Mouse (Mus musculus): ENCODE data around the gene Thrb. TPM values are rescaled to one million over a fixed set of nuclear protein-coding genes. Genes with fewer than 3 reads are reported as not detected.

The Thrb gene
- polyA plus RNA-seq, 1 experiment from 2014 or later, result 1.2 TPM

DNA sequence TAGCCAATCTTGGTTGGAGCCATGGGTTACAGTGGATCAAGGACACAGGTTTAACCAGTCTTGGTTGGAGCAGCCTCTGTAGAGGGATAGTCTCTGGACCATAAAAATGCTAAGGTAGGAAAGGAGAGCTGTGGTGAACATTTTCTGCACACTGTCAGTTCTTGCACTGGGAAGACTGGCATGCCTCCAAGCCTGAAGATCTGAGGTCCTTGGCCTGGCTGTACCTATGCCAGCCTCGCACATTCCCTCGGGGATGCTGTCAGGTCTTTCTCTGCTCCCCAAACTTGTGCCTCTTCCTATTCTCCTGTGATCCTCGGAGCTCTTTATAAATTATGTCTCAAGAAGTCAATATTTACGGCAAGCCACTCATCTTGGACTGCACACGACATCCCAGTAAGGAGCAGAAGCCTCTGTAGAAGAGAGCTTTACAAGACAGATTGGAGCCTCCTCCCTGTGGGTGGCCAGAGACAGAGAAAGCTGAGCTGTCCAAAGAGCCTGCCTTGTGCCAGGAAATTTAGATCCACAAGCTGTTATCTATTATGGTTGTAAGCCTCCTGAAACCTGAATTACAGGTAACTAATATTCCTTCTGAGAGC lies 199.8 kb downstream of the Thrb start:
- 66% methylated on average over 5 of the region's 5 CpGs for WGBS
- H3K9ac ChIP-seq (ENCODE audit: low read length), result no peak overlapping the region
- no peak overlapping the region for H3K4me2 ChIP-seq (ENCODE audit: low read depth, low read length)
- H3K36me3 ChIP-seq (ENCODE audit: control insufficient read depth, insufficient read depth), result no peaks in the 10 kb centered on the region
- no peaks in the 10 kb centered on the region for H3K27me3 ChIP-seq (ENCODE audit: control insufficient read depth, insufficient read depth, low read length)
- H3K27ac ChIP-seq (ENCODE audit: low read length), result no peak overlapping the region
- no peak overlapping the region for H3K4me3 ChIP-seq (ENCODE audit: low read length)
- no peak for ATAC-seq (replicated peaks; ENCODE audit: extremely low read depth, insufficient read depth, low FRiP score)
- no peaks in the 10 kb centered on the region for H3K9me3 ChIP-seq (replicated peaks; ENCODE audit: control insufficient read depth, low read length)
- no peaks in the 10 kb centered on the region for H3K4me1 ChIP-seq (ENCODE audit: control insufficient read depth, insufficient read depth, low read length)

DNA sequence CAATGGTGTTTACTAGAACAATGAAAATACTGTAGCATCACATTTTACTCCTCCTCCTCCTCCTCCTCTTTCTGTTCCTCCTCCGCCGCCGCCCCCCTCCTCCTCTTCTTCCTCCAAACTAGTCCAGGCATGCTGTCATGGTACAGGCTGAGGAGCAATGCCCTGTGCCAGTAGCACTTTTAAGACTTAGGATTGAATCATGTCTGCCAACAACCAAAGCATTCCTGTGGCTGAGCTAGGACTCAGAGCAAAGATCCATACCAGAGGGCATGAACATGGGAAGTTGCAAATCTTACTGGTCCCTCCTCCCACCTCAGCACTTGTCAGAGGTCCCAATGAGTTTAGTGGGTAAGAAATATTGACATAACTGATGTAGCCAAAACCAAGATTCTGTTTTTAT lies 202.6 kb downstream of the Thrb start:
- H3K9ac ChIP-seq (ENCODE audit: low read length), result no peak overlapping the region
- H3K4me3 ChIP-seq (ENCODE audit: low read length), result no peak overlapping the region
- H3K4me1 ChIP-seq (ENCODE audit: control insufficient read depth, insufficient read depth, low read length), result no peaks in the 10 kb centered on the region
- no peaks in the 10 kb centered on the region for H3K27me3 ChIP-seq (ENCODE audit: control insufficient read depth, insufficient read depth, low read length)
- no peak overlapping the region for H3K4me2 ChIP-seq (ENCODE audit: low read depth, low read length)
- no peak overlapping the region for H3K27ac ChIP-seq (ENCODE audit: low read length)
- H3K9me3 ChIP-seq (replicated peaks; ENCODE audit: control insufficient read depth, low read length), result no peaks in the 10 kb centered on the region
- ATAC-seq (replicated peaks; ENCODE audit: extremely low read depth, insufficient read depth, low FRiP score), result no peak
- 92% methylated on average over 3 of the region's 3 CpGs for WGBS
- no peaks in the 10 kb centered on the region for H3K36me3 ChIP-seq (ENCODE audit: control insufficient read depth, insufficient read depth)

DNA sequence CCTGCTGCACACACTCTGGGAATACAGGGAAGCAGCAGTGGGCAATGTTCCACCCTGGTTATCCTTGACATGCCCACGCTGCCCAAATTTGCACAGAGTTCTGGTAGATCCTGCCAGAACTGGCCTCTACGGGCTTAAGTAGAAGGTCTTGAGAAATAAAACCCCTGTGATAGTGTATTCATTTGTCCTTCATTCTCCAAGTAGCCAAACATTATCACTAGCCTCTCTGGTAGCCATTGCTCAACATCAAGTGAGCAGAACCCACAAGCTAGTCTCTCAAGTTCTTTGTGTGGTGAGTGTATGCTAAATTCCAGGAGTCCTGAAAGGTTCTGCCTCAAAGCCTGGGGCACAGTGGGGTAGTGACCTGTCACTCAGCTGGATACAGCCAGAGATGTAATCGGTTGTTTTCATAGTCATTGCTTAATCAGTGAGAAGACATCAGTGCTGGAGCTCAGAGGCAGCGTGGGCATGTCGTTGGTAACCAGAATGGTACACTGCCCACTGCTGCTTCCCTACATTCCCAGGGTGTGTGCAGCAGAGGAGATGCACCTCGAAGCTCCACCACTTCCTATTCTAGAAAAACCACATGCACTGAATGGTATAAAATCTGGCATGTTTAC lies 203.8 kb downstream of the Thrb start:
- no peak overlapping the region for H3K27ac ChIP-seq (ENCODE audit: low read length)
- no peak overlapping the region for H3K4me2 ChIP-seq (ENCODE audit: low read depth, low read length)
- H3K36me3 ChIP-seq (ENCODE audit: control insufficient read depth, insufficient read depth), result no peaks in the 10 kb centered on the region
- no peak overlapping the region for H3K9ac ChIP-seq (ENCODE audit: low read length)
- H3K4me1 ChIP-seq (ENCODE audit: control insufficient read depth, insufficient read depth, low read length), result no peaks in the 10 kb centered on the region
- 60% methylated on average over 6 of the region's 6 CpGs for WGBS
- H3K9me3 ChIP-seq (replicated peaks; ENCODE audit: control insufficient read depth, low read length), result no peaks in the 10 kb centered on the region
- H3K27me3 ChIP-seq (ENCODE audit: control insufficient read depth, insufficient read depth, low read length), result no peaks in the 10 kb centered on the region
- no peak overlapping the region for H3K4me3 ChIP-seq (ENCODE audit: low read length)
- no peak for ATAC-seq (replicated peaks; ENCODE audit: extremely low read depth, insufficient read depth, low FRiP score)

GRCm38 (mm10) chr14:17868326-17868725 lies 208.3 kb downstream of the Thrb start:
- Histone ChIP-seq H3K9me3 (replicated peaks; ENCODE audit: control insufficient read depth, low read length) (no peaks in the 10 kb centered on the region), H3K36me3 (ENCODE audit: control insufficient read depth, insufficient read depth) (no peaks in the 10 kb centered on the region), H3K9ac (ENCODE audit: low read length) (no peak overlapping the region), H3K4me2 (ENCODE audit: low read depth, low read length) (no peak overlapping the region), H3K4me3 (ENCODE audit: low read length) (no peak overlapping the region), H3K27me3 (ENCODE audit: control insufficient read depth, insufficient read depth, low read length) (no peaks in the 10 kb centered on the region), H3K27ac (ENCODE audit: low read length) (no peak overlapping the region), H3K4me1 (ENCODE audit: control insufficient read depth, insufficient read depth, low read length) (no peaks in the 10 kb centered on the region)
- no peak for ATAC-seq (replicated peaks; ENCODE audit: extremely low read depth, insufficient read depth, low FRiP score)
- WGBS, result 77% methylated on average over 6 of the region's 6 CpGs

DNA sequence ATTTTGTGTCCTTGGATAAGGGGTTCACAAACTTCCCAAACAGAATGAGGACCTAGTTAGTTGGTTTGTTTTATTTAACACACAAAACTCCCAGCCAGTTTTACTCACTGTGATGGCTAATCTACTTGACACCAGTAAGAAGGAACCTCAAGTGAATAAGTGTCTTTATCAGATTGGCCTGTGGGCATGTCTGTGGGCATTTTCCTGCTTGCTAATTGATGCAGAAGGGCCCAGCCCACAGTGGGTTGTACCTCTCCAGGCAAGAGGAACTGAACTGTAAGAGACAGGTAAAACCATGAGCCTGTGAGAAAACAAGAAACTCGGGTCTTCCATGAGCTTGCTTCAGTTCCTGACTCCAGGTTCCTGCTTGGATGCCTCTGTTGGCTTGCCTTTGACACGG lies 215.9 kb downstream of the Thrb start:
- 53% methylated on average over 2 of the region's 2 CpGs for WGBS
- Histone ChIP-seq H3K4me3 (ENCODE audit: low read length) (no peak overlapping the region), H3K27ac (ENCODE audit: low read length) (no peak overlapping the region), H3K36me3 (ENCODE audit: control insufficient read depth, insufficient read depth) (no peaks in the 10 kb centered on the region), H3K9ac (ENCODE audit: low read length) (no peak overlapping the region), H3K4me1 (ENCODE audit: control insufficient read depth, insufficient read depth, low read length) (no peaks in the 10 kb centered on the region), H3K9me3 (replicated peaks; ENCODE audit: control insufficient read depth, low read length) (no peaks in the 10 kb centered on the region), H3K27me3 (ENCODE audit: control insufficient read depth, insufficient read depth, low read length) (no peaks in the 10 kb centered on the region), H3K4me2 (ENCODE audit: low read depth, low read length) (no peak overlapping the region)
- ATAC-seq (replicated peaks; ENCODE audit: extremely low read depth, insufficient read depth, low FRiP score), result no peak

- H3K4me1 ChIP-seq (ENCODE audit: control insufficient read depth, insufficient read depth, low read length), result no peaks in the 10 kb centered on the region
- H3K9ac ChIP-seq (ENCODE audit: low read length), result no peak overlapping the region
Measured at GRCm38 (mm10) chr14:17879446-17879845, 219.4 kb downstream of the Thrb start.

DNA sequence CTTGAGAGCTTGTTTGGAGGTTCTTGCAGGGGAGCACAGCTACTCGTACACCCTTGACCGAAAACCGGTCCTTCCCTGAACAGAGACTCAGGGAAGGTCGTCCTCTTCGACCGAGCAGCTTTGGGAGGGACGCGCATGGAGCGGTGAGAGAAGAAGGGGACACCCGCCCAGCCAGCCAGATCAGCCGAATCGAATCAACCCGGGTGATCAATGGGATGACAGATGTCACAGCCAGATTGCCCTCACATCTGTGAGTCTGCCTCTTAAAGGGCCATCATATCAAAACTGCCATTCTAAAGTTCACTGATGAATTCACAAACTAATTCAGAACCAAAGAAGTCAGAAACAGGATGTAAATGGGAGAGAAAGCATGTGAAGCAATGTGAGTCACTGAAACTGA lies 224.8 kb downstream of the Thrb start:
- no peak for ATAC-seq (replicated peaks; ENCODE audit: extremely low read depth, insufficient read depth, low FRiP score)
- no peak overlapping the region for H3K27ac ChIP-seq (ENCODE audit: low read length)
- 84% methylated on average over 13 of the region's 13 CpGs for WGBS
- H3K36me3 ChIP-seq (ENCODE audit: control insufficient read depth, insufficient read depth), result no peaks in the 10 kb centered on the region
- no peak overlapping the region for H3K4me3 ChIP-seq (ENCODE audit: low read length)
- H3K27me3 ChIP-seq (ENCODE audit: control insufficient read depth, insufficient read depth, low read length), result no peaks in the 10 kb centered on the region
- no peak overlapping the region for H3K9ac ChIP-seq (ENCODE audit: low read length)
- H3K9me3 ChIP-seq (replicated peaks; ENCODE audit: control insufficient read depth, low read length), result no peaks in the 10 kb centered on the region
- H3K4me1 ChIP-seq (ENCODE audit: control insufficient read depth, insufficient read depth, low read length), result no peaks in the 10 kb centered on the region
- H3K4me2 ChIP-seq (ENCODE audit: low read depth, low read length), result no peak overlapping the region

More at GRCm38 (mm10) chr14:17879446-17879845, 219.4 kb downstream of the Thrb start:
- no peaks in the 10 kb centered on the region for H3K36me3 ChIP-seq (ENCODE audit: control insufficient read depth, insufficient read depth)
- no peak for ATAC-seq (replicated peaks; ENCODE audit: extremely low read depth, insufficient read depth, low FRiP score)
- H3K27ac ChIP-seq (ENCODE audit: low read length), result no peak overlapping the region
- WGBS, result 71% methylated on average over 5 of the region's 5 CpGs
- no peaks in the 10 kb centered on the region for H3K9me3 ChIP-seq (replicated peaks; ENCODE audit: control insufficient read depth, low read length)
- H3K4me2 ChIP-seq (ENCODE audit: low read depth, low read length), result no peak overlapping the region
- no peak overlapping the region for H3K4me3 ChIP-seq (ENCODE audit: low read length)
- H3K27me3 ChIP-seq (ENCODE audit: control insufficient read depth, insufficient read depth, low read length), result no peaks in the 10 kb centered on the region

DNA sequence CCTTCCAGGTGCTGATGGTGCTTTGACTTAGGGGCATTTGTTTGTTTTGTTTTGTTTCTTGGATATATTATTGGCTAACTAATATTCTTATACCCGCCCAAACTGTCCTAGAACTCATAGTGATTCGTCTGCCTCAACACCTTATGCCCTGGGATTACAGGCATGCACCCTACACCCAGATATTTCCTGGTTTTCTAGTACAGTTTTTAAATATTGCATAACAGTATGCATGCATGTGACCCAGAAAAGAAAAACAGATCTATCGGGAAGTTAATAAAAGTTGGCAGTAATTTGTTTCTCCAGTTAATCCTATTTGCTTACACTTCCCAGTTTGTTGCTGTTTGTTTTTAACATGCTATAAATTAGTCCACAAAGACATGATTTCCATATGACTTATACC lies 225.3 kb downstream of the Thrb start:
- H3K4me1 ChIP-seq (ENCODE audit: control insufficient read depth, insufficient read depth, low read length), result no peaks in the 10 kb centered on the region
- H3K9ac ChIP-seq (ENCODE audit: low read length), result no peak overlapping the region
- H3K27ac ChIP-seq (ENCODE audit: low read length), result no peak overlapping the region
- H3K4me2 ChIP-seq (ENCODE audit: low read depth, low read length), result no peak overlapping the region
- H3K4me3 ChIP-seq (ENCODE audit: low read length), result no peak overlapping the region
- 85% methylated on average over 3 of the region's 3 CpGs for WGBS
- no peak for ATAC-seq (replicated peaks; ENCODE audit: extremely low read depth, insufficient read depth, low FRiP score)
- no peaks in the 10 kb centered on the region for H3K27me3 ChIP-seq (ENCODE audit: control insufficient read depth, insufficient read depth, low read length)
- no peaks in the 10 kb centered on the region for H3K36me3 ChIP-seq (ENCODE audit: control insufficient read depth, insufficient read depth)
- H3K9me3 ChIP-seq (replicated peaks; ENCODE audit: control insufficient read depth, low read length), result no peaks in the 10 kb centered on the region

- H3K4me2 ChIP-seq (ENCODE audit: low read depth, low read length), result no peak overlapping the region
- 67% methylated on average over 1 of the region's 1 CpGs for WGBS
- no peaks in the 10 kb centered on the region for H3K4me1 ChIP-seq (ENCODE audit: control insufficient read depth, insufficient read depth, low read length)
- no peak overlapping the region for H3K4me3 ChIP-seq (ENCODE audit: low read length)
- no peak overlapping the region for H3K27ac ChIP-seq (ENCODE audit: low read length)
- H3K36me3 ChIP-seq (ENCODE audit: control insufficient read depth, insufficient read depth), result no peaks in the 10 kb centered on the region
- H3K9ac ChIP-seq (ENCODE audit: low read length), result no peak overlapping the region
- no peaks in the 10 kb centered on the region for H3K27me3 ChIP-seq (ENCODE audit: control insufficient read depth, insufficient read depth, low read length)
- ATAC-seq (replicated peaks; ENCODE audit: extremely low read depth, insufficient read depth, low FRiP score), result no peak
- H3K9me3 ChIP-seq (replicated peaks; ENCODE audit: control insufficient read depth, low read length), result no peaks in the 10 kb centered on the region
Measured at GRCm38 (mm10) chr14:17894791-17895190, 234.7 kb downstream of the Thrb start.

Data from heart, embryonic 16.5 days (tissue).